Mouse (Mus musculus) embryonic fibroblast, embryonic 13.5 days (primary cell): ENCODE results near the gene Gm3182. TPM values are rescaled to one million over a fixed set of nuclear protein-coding genes. Genes with fewer than 3 reads are reported as not detected.
"Not testable (repeated sequence)": the region's sequence is repeated elsewhere in the genome, so short reads cannot be mapped to it uniquely, and the experiment has no call there.

Experiments
- H3K27ac ChIP-seq: 2 replicates; pipeline ENCODE4 v1.5.1; 2012; ENCODE audit warnings: low read length, control low read depth, inconsistent platforms; ENCODE audit not compliant: insufficient read depth
- H3K4me1 ChIP-seq: 2 replicates; pipeline ENCODE4 v1.6.1; 2011; ENCODE audit warnings: low read length; ENCODE audit not compliant: control insufficient read depth, insufficient read depth
- H3K4me3 ChIP-seq: 2 replicates; pipeline ENCODE4 v1.5.1; 2011; ENCODE audit warnings: mild to moderate bottlenecking, control low read depth, low read length; ENCODE audit not compliant: insufficient read depth
- polyA plus RNA-seq: library from polyadenylated mRNA; stranded (reverse); fragments of >200 nt; gene quantifications from 2 replicates; pipeline ENCODE4 v1.2.4, GENCODE M21; 2011; ENCODE audit warnings: low read depth; ENCODE audit not compliant: missing spikeins, insufficient read length

Gm3182 gene
- not detected in 2 replicates for polyA plus RNA-seq

DNA sequence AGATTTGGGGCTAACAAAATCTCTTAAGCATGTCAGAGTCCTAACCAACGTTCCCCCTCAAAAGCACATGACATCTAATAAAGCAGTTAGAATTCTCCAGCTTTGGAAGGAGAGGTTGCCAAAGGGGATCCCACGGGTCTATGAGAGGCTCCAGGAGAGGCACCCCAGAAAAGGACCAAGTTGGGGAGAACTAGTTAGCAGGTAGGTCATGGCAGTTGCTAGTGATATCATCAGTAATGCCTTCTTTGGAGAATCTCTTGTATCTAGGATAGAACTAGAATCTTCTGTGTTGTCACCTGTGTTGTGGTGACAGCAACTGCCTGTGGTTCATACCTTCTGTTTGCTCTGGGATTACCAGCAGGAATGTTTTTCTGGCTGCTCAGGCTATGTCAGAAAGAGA is at the start of gene Gm3182:
Gene Gm3182, plus strand, starts transcription at position 301 of the 400 bp plus-strand sequence.
- not testable (repeated sequence) for H3K4me1 ChIP-seq, H3K4me3 ChIP-seq, H3K27ac ChIP-seq

- H3K27ac ChIP-seq, H3K4me3 ChIP-seq, H3K4me1 ChIP-seq: not testable (repeated sequence)
Observed at GRCm38 (mm10) chr14:4499425-4499824, 17.9 kb downstream of the Gm3182 start.

Other genes starting within 250 kb of the Gm3182 start
- not detected in 2 replicates for gene Gm3138, start 232.1 kb upstream of the Gm3182 start, polyA plus RNA-seq
- gene Gm3149, start 164.5 kb upstream of the Gm3182 start, polyA plus RNA-seq = not detected in 2 replicates
- 0.27 and 0.32 TPM in 2 replicates for gene 2610042L04Rik, start 147.0 kb upstream of the Gm3182 start, polyA plus RNA-seq
- not detected in 2 replicates for gene Gm3159, start 84.2 kb upstream of the Gm3182 start, polyA plus RNA-seq
- gene Gm3164, start 66.3 kb upstream of the Gm3182 start, polyA plus RNA-seq = not detected in 2 replicates
- gene Gm3173, start 50.8 kb upstream of the Gm3182 start, polyA plus RNA-seq = not detected in 2 replicates
- gene Gm3047, start 73.7 kb downstream of the Gm3182 start, polyA plus RNA-seq = not detected in 2 replicates
- not detected in 2 replicates for gene Gm8159, start 150.6 kb downstream of the Gm3182 start, polyA plus RNA-seq
- not detected in 2 replicates for gene Gm3239, start 182.4 kb downstream of the Gm3182 start, polyA plus RNA-seq
- gene Gm7876, start 227.5 kb downstream of the Gm3182 start, polyA plus RNA-seq = not detected in 2 replicates
- gene Gm3252, start 245.0 kb downstream of the Gm3182 start, polyA plus RNA-seq = not detected in 2 replicates